23 mouse cellular contexts compared by ENCODE assay signal in the genomic region with DNA sequence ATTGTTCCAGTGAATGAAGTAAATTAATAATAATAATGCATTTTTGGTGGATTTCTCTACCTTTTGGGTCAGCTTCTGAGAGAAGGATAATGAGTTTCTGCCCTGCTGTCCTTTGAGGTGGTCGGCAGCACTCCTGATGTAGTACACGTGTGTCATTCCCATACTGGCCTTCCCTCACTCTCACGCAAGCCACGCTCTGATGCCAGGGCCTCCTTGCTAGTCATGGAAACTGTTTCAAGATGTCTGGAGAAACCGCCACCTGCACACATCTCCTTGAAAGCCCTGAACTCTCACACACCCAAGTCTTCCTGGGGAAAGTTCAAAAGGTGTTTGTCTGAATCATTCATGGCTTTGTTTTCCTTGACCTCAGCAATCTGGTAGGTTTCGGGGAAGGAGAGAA.
DNase-seq lines count a peak whose midpoint lies in the region.
"Had no signal": no experiment of that assay in that cellular context is flagged by ENCODE, and none has a peak within 500 bp of the region (broad histone marks: within the 10 kb centered on the region; RNA-seq: fewer than 3 reads in every experiment).

No protein-coding gene starts in this region.

- 50% methylated on average over 6 of the region's 6 CpGs for WGBS in embryonic facial prominence, embryonic 10.5 days

- no peak overlapping the region for H3K4me3 ChIP-seq in embryonic facial prominence, embryonic 10.5 days
- H3K4me3 ChIP-seq: embryonic facial prominence, embryonic 13.5 days; embryonic facial prominence, embryonic 15.5 days; erythroblast, embryonic 14.5 days; forebrain, embryonic 10.5 days; forebrain, embryonic 12.5 days had no signal

- no peak overlapping the region for H3K27ac ChIP-seq in embryonic facial prominence, embryonic 10.5 days (replicated peaks)
- H3K27ac ChIP-seq: embryonic facial prominence, embryonic 13.5 days; embryonic facial prominence, embryonic 15.5 days; forebrain, embryonic 10.5 days; forebrain, embryonic 12.5 days had no signal

- H3K36me3 ChIP-seq in embryonic facial prominence, embryonic 10.5 days (replicated peaks): no peaks in the 10 kb centered on the region
- H3K36me3 ChIP-seq: embryonic facial prominence, embryonic 13.5 days; embryonic facial prominence, embryonic 15.5 days; forebrain, embryonic 10.5 days; forebrain, embryonic 12.5 days; G1E had no signal

- H3K4me1 ChIP-seq in embryonic facial prominence, embryonic 10.5 days: peaks cover 30% of the 10 kb centered on the region
- H3K4me1 ChIP-seq: embryonic facial prominence, embryonic 13.5 days; embryonic facial prominence, embryonic 15.5 days had no signal

- H3K9me3 ChIP-seq in embryonic facial prominence, embryonic 10.5 days: no peaks in the 10 kb centered on the region
- H3K9me3 ChIP-seq: embryonic facial prominence, embryonic 13.5 days; embryonic facial prominence, embryonic 15.5 days; forebrain, embryonic 10.5 days; forebrain, embryonic 12.5 days; G1E had no signal

- no peaks in the 10 kb centered on the region for H3K27me3 ChIP-seq in embryonic facial prominence, embryonic 10.5 days (replicated peaks; ENCODE audit: low read depth, poor library complexity, severe bottlenecking)
- H3K27me3 ChIP-seq: CH12.LX; embryonic facial prominence, embryonic 13.5 days; embryonic facial prominence, embryonic 15.5 days had no signal

- peak; percentile 32 for DNase-seq in embryo, embryonic 10 days (ENCODE audit: low spot score)
- no peak for DNase-seq in embryo, embryonic 9.5 days (ENCODE audit: extremely low spot score)
- peak; percentile 24 for DNase-seq in embryo, embryonic 10.5 days (ENCODE audit: low spot score)
- peak; percentile 61 for DNase-seq in embryonic facial prominence, embryonic 10.5 days (ENCODE audit: low spot score)
- DNase-seq in layer of hippocampus, adult 18-20 months (ENCODE audit: low spot score in 2 of 2): no peak
- DNase-seq in gastrocnemius, postnatal 10 days: no peak
- DNase-seq: adrenal gland, adult 2 months; adrenal gland, postnatal 10 days; adrenal gland, postnatal 25 days; B cell, adult 2 months; cerebellum, adult 11 months; cerebellum, adult 18-20 months; cerebellum, adult 8-10 months; cerebellum, adult 9-11 months; cerebellum, postnatal 14 days; cerebellum, postnatal 36 days had no signal

Comparison
In these comparisons a context has a peak if more than half of its experiments do, and no peak if none do; other contexts are left out.
1. DNase-seq: peak in embryo, embryonic 10 days (single experiment), embryo, embryonic 10.5 days (single experiment) and embryonic facial prominence, embryonic 10.5 days (single experiment); none in embryo, embryonic 9.5 days (single experiment), layer of hippocampus, adult 18-20 months (0 of 2) and gastrocnemius, postnatal 10 days (single experiment).